Mouse (Mus musculus): ENCODE measurements around the gene Hyls1.

Hyls1 gene

DNA sequence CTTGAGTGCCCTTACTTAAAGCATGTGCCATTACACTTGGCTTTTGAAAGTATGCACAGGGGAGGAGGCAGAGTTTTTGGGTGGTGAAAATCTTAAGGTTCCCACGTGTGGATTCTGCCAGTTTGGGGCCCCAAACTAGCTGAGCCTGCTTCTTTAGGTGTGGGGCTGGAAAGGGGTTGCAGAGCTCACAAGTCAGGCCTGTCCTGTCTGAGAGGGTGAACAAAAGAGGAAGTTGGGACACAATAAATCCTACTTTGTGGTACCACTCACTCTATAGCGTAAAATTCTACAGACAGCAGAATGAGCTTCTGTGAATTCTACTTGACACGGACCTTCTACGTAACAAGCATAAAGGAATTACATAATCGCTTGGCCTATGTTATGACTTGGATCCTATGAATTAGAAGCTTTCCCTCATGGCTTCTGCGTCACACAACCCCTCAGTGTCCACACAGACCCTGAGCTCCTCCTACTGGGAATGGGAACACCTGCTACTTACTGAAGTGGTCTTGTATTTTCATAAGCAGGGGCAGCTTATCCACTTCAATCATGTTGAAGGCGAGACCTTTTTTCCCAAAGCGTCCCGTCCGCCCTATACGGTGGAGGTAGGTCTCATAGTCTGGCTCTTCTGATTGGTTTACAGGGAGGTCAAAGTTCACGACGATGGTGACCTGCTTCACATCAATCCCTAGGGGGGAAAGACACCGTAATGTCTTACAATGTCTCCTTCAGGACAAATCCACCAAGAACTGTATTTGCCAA, 26.9 kb downstream of the Hyls1 start:
- no peak for DNase-seq

DNA sequence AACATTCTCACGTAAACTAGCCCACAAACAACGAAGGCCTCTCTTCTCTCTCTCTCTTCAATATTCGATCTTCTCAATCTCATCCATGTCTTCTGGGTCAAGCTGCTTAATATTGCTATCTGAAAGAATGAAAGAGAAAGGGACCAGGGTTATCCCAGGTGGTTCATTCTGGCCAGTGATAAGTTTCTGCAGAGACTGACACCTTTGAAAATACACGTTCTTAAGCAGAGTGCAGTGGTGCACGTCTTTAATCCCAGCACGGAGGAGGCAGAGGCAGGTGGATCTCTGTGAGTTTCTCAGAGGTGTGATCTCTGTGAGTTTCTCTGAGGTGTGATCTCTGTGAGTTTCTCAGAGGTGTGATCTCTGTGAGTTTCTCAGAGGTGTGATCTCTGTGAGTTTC, 28.3 kb downstream of the Hyls1 start:
- no peak for DNase-seq

DNA sequence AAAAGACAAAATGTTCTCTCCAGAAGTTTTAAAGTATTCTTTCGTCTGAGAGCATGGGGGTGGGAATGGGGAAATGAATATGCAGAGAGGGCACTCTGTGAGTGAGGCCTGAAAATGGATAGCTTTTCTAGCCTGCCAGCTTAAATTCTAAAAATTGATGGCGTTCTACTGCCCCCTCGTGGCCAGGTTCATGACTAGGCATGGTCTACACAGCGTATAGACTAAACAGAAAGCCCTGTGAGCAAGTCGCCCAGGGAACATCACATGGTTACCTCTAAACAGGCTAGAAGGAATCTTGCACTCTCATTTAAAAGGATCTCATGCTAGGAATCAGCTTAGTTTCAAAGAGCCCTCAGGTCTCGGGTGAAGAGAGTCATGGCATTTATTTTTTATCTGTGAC, 28.7 kb downstream of the Hyls1 start:
- peak; percentile 58 to 73 for DNase-seq

DNA sequence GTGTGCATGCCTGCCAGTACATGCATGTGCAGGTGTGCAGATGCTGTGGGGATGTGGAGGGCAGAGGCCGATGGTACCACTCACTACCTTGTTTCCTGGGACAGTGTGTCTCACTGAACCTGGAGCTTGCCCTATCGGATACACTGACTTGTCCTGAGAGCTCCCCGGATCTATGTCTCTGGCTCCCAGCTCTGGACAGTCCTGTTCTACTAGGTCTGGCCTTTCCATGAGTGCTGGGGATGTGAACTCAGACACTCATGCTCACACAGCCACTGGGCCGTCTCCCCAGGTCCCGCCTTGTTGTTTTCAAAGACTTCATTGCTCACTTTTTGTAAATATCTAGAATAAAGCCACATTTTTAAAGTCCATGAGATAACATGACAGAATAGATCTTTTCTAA, 29.2 kb downstream of the Hyls1 start:
- no peak for DNase-seq

DNA sequence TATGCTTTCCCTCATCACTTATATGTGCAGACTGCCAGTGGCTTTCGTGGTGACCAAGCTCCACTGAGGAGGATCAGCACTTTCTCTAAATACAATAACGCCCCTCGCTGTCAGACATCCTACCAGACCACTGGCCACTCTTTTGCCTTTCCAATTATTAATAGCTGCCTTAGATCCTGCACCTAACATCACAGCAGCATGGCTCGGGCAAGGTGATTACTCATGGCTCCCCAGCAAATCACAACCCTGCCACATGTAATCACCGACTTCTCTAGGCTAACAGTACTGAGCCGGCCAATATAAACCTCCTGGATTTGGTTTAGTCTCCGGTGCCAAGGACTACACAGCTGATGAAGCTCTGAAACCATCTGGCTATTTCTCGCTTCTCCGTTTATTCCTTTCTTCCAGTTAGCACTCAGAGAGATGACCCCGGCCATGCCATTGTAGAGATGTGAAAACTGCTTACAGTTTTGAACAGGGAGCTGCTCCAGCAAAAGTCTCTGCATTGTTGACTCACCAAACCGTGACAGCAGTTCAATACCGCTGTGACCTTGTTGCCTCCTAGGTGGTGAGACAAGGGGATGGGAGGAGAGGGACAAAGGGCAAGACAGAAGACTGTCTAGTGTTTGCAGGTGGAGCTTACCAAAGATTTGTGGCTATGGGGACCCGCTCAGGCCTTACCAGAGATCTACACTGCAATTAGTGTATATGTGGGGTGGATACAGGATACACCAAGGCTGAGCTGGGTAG, 31.0 kb downstream of the Hyls1 start:
- no peak for DNase-seq

DNA sequence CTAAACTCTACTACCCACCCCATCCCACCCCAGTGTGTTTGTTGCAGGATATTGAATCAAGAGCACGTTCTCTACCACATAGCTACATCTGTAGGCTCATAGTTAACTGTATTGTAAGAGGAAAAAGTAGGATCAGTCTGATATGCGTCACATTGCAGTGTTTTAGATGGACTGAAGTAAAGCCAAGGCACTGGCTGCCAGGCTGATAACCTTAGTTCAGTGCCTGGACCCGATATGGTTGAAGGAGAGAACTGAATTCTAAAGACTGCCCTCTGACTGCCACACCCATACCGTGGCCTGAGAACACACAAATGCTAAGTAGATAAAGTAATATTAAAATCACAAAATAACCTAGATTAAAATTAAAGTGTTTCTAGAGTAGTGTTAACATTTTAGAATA, 34.3 kb downstream of the Hyls1 start:
- no peak for DNase-seq

DNA sequence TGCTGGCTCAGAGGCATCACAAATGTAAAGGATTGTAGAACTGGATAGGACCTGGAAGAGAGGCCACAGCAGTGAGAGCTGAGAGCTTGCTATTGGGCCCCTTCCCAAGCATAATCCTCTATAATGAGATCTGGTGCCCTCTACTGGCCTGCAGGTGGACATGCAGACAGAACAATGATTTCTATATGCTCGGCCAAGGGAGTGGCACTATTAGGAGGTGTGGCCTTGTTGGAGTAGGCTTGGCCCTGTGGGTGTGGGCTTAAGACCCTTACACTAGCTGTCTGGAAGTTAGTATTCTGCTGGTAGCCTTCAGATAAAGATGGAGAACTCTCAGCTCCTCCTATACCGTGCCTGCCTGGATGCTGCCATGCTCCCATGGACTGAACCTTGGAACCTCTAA, 35.1 kb downstream of the Hyls1 start:
- peak in 1 of 2 experiments; percentile 15 for DNase-seq

DNA sequence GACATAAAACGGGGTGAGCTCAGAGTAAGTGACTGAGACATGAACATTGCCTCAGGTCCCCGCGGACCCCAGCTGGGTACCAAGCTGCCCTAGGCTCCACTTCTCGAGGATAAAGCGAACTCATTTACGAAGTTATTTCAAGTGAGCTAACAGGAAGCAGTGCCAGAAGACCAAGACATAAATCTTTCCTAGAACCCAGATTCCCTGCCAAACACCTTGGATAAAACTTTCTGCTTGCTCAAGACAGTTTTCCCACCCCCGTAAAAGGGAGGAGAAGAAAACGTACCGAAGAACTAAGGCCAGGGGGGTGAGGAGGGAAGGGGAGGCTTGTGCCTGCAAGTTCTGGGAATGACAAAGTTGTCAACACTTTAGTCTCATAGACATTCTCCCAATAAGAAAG, 36.9 kb downstream of the Hyls1 start:
- no peak for DNase-seq

DNA sequence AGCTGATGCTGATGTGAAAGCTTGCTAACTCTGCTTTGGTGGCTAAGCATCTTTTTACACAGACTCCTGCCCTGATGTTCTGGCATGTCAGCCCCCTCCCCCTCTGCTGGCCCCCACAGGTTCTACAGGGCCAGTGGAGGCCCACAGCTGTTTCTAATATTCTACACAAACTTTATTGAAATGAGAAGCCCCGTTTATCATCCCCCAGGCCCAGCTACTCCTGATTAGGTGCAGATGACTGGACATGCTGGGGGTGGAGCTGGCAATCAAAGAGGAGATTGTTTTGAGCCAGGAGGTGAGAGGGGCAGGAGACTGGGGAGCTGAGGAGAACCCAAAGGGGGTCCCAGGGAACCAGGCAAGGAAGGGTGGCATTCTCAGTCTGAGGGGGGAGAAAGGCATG, 40.4 kb downstream of the Hyls1 start:
- DNase-seq, result no peak

DNA sequence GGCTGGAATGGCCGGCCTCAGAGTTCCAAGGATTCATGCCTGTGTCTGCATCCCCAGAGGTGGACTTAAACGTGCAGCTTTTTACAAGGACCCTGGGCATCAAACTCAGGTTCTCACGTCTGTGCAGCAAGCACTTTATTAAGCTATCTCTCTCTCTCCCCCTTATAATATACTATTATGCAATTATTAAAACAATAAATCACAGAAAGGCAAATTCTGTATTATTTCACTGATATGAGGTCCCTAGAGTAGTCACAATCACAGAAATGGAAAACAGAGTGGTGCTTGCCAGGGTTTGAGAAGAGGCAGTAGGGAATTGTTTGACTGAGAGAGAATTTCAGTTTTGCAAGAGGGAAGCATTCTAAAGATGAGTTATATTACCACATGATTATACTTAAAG, 41.1 kb downstream of the Hyls1 start:
- DNase-seq, result no peak

DNA sequence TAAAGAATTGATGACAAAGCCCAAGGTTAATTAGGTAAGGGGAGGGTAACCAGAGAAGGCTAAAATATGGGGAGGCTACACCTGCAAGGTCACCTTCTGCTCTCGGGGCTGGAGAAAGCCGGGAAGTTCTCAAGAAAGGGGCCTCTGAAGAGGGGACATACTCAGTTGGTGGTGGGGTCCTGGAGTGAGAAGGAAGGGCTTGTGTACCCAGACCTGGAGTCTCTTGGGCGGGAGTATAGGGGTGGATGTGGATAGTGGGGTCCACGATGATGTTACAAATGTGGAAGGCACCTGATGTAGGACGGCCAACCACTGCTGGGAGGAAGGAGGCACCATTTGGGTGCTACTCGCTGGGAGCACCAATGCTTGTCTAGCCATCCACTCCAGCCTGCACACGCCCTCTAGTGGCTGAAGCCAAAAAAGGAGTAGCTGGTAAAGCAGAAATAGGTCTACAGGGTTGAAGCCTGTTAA, 46.2 kb downstream of the Hyls1 start:
- peak; percentile 52 to 53 for DNase-seq

DNA sequence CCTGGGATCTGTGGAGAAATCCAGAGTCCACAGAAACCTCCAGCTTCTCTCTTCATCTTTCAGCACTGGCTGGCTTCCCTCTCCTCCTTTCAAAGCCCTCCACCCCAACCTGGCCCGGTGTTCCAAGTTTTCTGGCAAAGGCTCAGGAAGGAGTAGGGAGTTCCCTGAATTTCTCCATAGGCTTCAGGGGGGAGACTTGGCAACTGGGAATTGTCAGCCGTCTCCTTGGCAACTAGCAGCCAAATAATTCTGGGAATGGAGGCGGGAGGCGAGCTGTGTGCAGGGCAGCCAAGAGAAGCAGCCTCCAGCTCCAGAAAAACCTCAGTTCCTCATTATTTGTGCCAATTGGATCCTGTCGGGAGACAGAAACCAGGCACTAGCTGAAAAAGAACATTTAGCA, 46.7 kb downstream of the Hyls1 start:
- DNase-seq, result no peak

DNA sequence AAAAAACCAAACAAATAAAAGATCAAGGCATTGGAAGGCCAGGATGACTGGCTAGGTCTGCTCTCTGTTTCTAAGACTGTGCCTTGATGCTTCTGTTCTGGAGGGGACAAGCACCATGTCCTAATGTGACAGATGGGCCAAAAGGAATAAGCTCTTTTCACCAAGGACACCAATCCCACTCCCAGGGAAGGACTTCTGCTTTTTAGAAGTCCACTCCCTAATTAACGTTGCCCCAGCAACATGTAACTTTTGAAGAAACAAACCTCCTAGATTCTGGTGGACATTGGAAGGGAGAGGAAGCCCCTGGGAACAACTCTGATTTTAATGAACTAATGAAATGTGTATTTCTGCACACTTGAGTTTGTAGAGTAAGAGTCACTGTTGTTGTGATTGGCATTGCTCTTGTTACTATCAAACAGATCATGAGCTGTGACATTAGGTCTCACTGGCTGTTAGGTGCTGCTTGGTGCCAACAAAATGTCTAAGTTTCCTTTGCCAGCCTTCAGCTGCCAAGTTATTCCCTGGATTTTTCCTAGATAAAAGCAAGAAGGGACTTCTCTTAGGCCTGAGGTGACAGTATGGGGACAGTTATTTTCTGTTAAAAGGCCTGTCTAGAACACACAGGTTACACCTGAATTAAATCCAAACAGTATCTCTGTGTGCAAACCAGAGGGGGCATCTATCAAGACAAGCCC, 47.2 kb downstream of the Hyls1 start:
- DNase-seq, result no peak

DNA sequence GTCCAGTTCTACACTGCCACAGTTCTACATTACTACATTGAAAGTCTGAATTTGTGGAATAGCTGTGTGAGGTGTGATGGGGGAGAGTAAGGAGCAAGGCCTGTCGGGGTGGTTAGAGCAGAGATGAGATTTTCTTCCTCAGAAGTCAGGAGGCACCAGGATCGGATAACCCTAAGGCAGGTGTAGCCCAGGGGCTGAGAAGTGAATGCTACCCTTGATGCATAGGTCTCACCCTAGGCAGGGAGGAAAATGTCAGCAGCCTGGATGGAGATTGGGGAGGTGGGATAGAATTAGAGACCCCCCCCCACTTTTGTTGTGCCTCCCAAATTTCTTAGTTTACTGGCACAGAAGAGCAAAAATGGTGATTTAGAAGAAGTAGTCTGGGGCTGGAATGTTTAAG, 48.0 kb downstream of the Hyls1 start:
- DNase-seq, result no peak

DNA sequence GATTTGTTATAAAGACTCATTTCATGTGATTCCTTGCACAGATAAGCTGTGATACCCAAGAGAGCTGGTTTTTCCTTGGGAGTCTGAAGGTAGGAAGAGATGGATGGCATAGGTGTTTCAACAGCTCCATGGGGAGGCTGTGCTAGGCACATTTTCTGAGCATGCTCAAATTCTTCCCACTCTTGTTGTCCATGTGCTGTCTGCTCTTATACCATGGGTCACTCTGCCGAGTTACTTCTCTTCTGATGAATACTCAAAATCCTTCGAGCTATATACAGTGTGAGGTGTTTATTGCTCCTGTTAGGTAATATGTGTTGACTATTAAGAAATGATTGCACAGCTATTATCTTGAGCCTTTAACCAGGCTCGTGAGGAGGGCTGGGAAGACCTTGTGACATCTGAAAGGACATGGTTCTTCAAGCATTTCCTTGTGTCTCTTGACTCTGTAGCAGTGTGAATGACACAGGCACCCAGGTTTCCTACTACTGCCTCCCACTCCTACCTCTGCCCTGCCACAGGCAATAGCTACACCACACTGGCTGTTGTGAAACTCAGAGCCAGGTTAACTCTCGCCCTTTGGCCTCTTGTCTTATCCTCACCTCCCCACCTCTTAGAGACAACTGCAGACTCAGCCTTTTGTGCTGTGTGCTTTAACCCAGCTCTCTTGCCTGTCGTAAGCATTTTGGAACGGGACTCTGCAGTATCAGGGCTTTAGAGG, 49.4 kb downstream of the Hyls1 start:
- DNase-seq, result no peak

DNA sequence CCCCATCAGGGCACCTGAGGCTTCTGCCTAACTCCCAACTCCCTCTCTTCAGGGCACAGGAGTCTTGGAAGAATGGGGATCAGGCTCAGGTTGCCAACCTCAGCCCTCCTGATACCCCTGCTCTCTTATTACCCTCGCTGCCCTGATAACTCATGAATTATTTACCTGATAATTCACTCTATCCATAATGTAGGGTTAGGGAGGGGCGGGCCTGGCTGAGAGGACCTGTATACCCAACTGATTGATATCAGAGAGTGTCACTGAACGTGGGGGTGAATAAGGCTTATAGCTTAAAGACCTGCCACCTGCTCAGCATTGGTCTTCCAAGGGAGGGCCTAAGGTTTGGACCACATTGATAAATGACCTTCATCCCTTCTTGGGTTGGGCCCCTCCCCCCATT, 52.0 kb downstream of the Hyls1 start, which contains the start of gene Gm1113:
Gm1113 (minus strand) TSS at position 101 of the 400 bp plus-strand sequence.
- DNase-seq, result no peak

DNA sequence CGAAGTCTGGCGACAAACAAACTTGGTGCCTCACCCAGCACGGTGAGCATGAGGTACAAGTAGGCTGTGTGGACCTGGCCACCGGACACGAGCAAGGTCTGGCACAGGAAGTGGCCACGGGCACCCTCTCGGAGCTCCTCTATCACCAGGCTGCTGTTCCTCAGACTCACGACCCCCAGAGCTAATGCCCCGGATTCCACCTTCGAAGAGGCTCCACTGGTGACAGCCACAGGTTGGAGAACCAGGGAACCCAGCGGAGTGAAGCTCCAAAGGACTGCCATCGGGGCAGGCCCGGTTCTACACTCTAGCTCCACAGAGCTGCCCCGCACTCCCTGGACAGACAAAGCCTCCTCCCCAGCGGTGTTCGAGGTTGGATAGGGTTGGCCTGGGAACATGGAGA, 53.5 kb downstream of the Hyls1 start:
- DNase-seq, result no peak

DNA sequence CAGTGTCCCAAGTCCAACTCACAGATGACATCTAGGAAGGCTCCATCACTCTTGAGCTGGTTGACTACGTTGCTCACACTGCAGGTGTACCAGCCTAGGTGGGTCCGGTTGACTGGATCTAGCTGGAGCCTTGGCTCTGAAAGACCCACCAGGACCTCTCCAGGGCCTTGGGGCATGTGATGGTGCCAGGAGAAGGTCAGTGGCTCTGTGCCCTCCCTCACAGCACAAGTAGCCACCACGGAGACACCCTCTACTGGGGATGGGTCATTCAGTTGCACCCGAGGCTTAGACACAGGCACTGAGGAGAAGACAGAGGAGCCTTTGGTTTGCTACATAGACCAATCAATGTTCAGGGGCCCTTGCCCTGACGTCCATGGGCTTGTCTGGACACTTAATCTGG, 54.0 kb downstream of the Hyls1 start:
- no peak for DNase-seq

DNA sequence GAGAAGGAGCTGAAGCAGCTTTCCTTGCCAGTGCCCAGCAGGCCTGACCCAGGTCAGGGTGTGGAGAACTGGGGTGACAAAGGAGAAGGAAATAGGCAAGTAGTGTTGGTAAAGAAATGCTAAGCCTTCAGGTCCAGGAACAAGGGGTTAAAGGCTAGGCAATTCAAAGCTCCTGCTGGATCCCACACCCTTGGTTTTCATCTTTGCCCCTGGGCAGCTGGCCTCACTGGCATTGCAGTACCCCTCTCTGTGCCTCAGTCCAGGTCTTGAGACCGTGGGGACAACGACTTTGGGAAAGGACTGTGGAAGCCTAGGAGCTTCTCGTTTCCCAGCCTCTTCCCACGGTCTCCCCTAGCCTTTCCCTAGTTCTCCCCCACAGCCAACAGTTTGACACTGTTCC, 56.3 kb downstream of the Hyls1 start:
- DNase-seq, result no peak
